Mouse (Mus musculus) spleen, postnatal 4 days (tissue): ENCODE measurements at regions not wholly inside any gene's neighbourhood (a gene's known extent, or its start where the extent isn't known, plus 50 kb on each side); places are given as distances from the start of the nearest gene placed in this dataset.

Experiments used
- DNase-seq, 2 experiments: peaks; one replicate each; pipeline ENCODE4 v3.0.0; 2022; ENCODE audit warnings: low spot score in 2 of 2

GRCm38 (mm10) chr1:69212896-69213500, 105.1 kb upstream of the Erbb4 start:
- no peak for DNase-seq

GRCm38 (mm10) chr1:69202745-69203144, 94.9 kb upstream of the Erbb4 start:
- DNase-seq = no peak

GRCm38 (mm10) chr1:69165202-69165601, 57.3 kb upstream of the Erbb4 start:
- no peak for DNase-seq
